Mouse (Mus musculus): ENCODE results near the gene Clasp1. TPM values are rescaled to one million over a fixed set of nuclear protein-coding genes. Genes with fewer than 3 reads are reported as not detected.

The Clasp1 gene
- polyA plus RNA-seq, 1 experiment from 2014 or later: 117 TPM

DNA sequence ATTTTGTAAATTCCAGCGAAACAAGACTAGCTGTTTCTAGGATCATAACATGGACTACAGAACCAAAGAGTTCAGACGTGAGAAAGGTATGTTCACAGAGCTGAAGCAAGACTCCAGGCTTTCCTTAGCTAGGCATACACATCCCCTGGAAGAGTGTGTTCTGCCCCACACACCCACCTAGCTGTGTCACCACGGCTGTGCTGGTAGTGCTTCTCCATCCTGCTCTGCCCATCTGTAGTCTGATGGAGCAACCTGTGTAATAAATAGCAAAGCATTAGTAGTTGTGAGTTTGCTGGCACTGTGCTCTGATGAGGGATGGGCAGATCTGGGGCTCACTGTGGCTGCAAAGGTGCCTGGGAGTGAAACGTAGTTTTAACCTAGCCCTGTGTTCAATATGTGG lies 163.2 kb downstream of the Clasp1 start:
- no peak for ATAC-seq (ENCODE audit: insufficient number of reproducible peaks, insufficient read depth, low FRiP score, low read depth)
- H3K4me1 ChIP-seq (ENCODE audit: control insufficient read depth in 2 of 2, insufficient read depth in 2 of 2, low read length in 2 of 2): no peaks in the 10 kb centered on the region
- 91% methylated on average over 4 of the region's 4 CpGs for WGBS

DNA sequence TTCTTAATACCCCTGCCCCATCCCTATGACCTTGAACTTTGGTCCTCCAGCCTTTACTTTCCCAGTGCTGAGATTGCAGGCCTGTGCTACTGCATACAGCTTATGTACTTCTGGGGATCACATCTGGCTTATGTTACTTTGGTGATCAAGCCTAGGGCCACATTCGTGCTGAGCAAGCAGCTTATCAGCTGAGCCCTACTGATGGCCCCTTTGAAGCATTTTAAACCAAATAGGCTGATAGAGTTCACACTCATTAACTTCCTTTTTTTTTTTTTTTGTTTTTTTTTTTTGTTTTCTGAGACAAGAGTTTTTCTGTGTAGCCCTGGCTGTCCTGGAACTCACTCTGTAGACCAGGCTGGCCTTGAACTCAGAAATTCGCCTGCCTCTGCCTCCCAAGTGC lies 164.2 kb downstream of the Clasp1 start:
- Histone ChIP-seq H3K36me3 (ENCODE audit: control insufficient read depth, insufficient read depth, low read length) (peaks cover 99% of the 10 kb centered on the region), H3K27me3 (ENCODE audit: control insufficient read depth, insufficient read depth, low read length) (no peaks in the 10 kb centered on the region), H3K9ac (ENCODE audit: low read length) (no peak overlapping the region), H3K4me1 (ENCODE audit: control insufficient read depth in 2 of 2, insufficient read depth in 2 of 2, low read length in 2 of 2) (no peaks in the 10 kb centered on the region), H3K27ac (replicated peaks in 1 of 2; ENCODE audit: control insufficient read depth in 1 of 2, insufficient read depth in 1 of 2, low read depth in 2 of 2, low read length in 2 of 2) (no peak overlapping the region), H3K9me3 (ENCODE audit: control insufficient read depth, low read length) (no peaks in the 10 kb centered on the region), H3K4me3 (ENCODE audit: control insufficient read depth in 1 of 2, insufficient read depth in 1 of 2, low read depth in 1 of 2, low read length in 2 of 2) (no peak overlapping the region), H3K4me2 (ENCODE audit: low read length) (no peak overlapping the region)
- 51% methylated on average over 2 of the region's 2 CpGs for WGBS
- ATAC-seq (ENCODE audit: insufficient number of reproducible peaks, insufficient read depth, low FRiP score, low read depth): no peak

More for the DNA sequence above, 163.2 kb downstream of the Clasp1 start:
- Histone ChIP-seq H3K9ac (ENCODE audit: low read length) (no peak overlapping the region), H3K36me3 (ENCODE audit: control insufficient read depth, insufficient read depth, low read length) (peaks cover 99% of the 10 kb centered on the region), H3K4me3 (ENCODE audit: control insufficient read depth in 1 of 2, insufficient read depth in 1 of 2, low read depth in 1 of 2, low read length in 2 of 2) (no peak overlapping the region), H3K4me2 (ENCODE audit: low read length) (no peak overlapping the region), H3K27me3 (ENCODE audit: control insufficient read depth, insufficient read depth, low read length) (no peaks in the 10 kb centered on the region), H3K27ac (replicated peaks in 1 of 2; ENCODE audit: control insufficient read depth in 1 of 2, insufficient read depth in 1 of 2, low read depth in 2 of 2, low read length in 2 of 2) (no peak overlapping the region), H3K9me3 (ENCODE audit: control insufficient read depth, low read length) (no peaks in the 10 kb centered on the region)

DNA sequence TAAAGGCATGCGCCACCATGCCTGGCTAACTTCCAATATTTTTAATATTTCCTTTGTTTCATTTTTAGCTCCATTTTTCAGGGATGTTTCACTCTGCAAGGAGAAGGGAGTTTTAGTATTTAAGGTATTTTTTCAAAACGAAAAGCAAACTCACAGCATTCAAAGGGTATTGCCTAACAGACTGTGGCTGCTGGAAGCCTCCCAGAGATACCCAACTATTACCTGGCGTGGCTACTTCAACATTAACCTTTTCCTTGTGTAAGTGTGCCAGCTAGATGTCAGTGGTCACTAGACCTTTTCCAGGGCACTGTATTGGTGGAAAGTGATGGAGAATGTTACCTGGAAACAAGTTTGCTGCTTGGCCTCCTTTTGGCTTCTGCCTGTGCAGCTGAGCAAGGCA lies 164.6 kb downstream of the Clasp1 start:
- ATAC-seq (ENCODE audit: insufficient number of reproducible peaks, insufficient read depth, low FRiP score, low read depth): no peak
- no peaks in the 10 kb centered on the region for H3K27me3 ChIP-seq (ENCODE audit: control insufficient read depth, insufficient read depth, low read length)
- no peak overlapping the region for H3K4me2 ChIP-seq (ENCODE audit: low read length)
- H3K9me3 ChIP-seq (ENCODE audit: control insufficient read depth, low read length): no peaks in the 10 kb centered on the region
- H3K4me1 ChIP-seq (ENCODE audit: control insufficient read depth in 2 of 2, insufficient read depth in 2 of 2, low read length in 2 of 2): no peaks in the 10 kb centered on the region
- no peak overlapping the region for H3K27ac ChIP-seq (replicated peaks in 1 of 2; ENCODE audit: control insufficient read depth in 1 of 2, insufficient read depth in 1 of 2, low read depth in 2 of 2, low read length in 2 of 2)
- WGBS: 88% methylated on average over 3 of the region's 3 CpGs
- no peak overlapping the region for H3K4me3 ChIP-seq (ENCODE audit: control insufficient read depth in 1 of 2, insufficient read depth in 1 of 2, low read depth in 1 of 2, low read length in 2 of 2)
- peaks cover 98% of the 10 kb centered on the region for H3K36me3 ChIP-seq (ENCODE audit: control insufficient read depth, insufficient read depth, low read length)
- no peak overlapping the region for H3K9ac ChIP-seq (ENCODE audit: low read length)

- no peak for ATAC-seq (ENCODE audit: insufficient number of reproducible peaks, insufficient read depth, low FRiP score, low read depth)
- no peak overlapping the region for H3K4me2 ChIP-seq (ENCODE audit: low read length)
- no peaks in the 10 kb centered on the region for H3K27me3 ChIP-seq (ENCODE audit: control insufficient read depth, insufficient read depth, low read length)
- no peak overlapping the region for H3K9ac ChIP-seq (ENCODE audit: low read length)
- H3K36me3 ChIP-seq (ENCODE audit: control insufficient read depth, insufficient read depth, low read length): peaks cover 92% of the 10 kb centered on the region
- WGBS: 69% methylated on average over 5 of the region's 5 CpGs
- H3K9me3 ChIP-seq (ENCODE audit: control insufficient read depth, low read length): no peaks in the 10 kb centered on the region
- no peak overlapping the region for H3K4me3 ChIP-seq (ENCODE audit: control insufficient read depth in 1 of 2, insufficient read depth in 1 of 2, low read depth in 1 of 2, low read length in 2 of 2)
- H3K4me1 ChIP-seq (ENCODE audit: control insufficient read depth in 2 of 2, insufficient read depth in 2 of 2, low read length in 2 of 2): no peaks in the 10 kb centered on the region
- H3K27ac ChIP-seq (replicated peaks in 1 of 2; ENCODE audit: control insufficient read depth in 1 of 2, insufficient read depth in 1 of 2, low read depth in 2 of 2, low read length in 2 of 2): no peak overlapping the region
Measured at GRCm38 (mm10) chr1:118554961-118555360, 166.1 kb downstream of the Clasp1 start.

- no peak overlapping the region for H3K9ac ChIP-seq (ENCODE audit: low read length)
- H3K27ac ChIP-seq (replicated peaks in 1 of 2; ENCODE audit: control insufficient read depth in 1 of 2, insufficient read depth in 1 of 2, low read depth in 2 of 2, low read length in 2 of 2): no peak overlapping the region
- H3K4me2 ChIP-seq (ENCODE audit: low read length): no peak overlapping the region
- no peaks in the 10 kb centered on the region for H3K27me3 ChIP-seq (ENCODE audit: control insufficient read depth, insufficient read depth, low read length)
- no peaks in the 10 kb centered on the region for H3K9me3 ChIP-seq (ENCODE audit: control insufficient read depth, low read length)
- H3K4me3 ChIP-seq (ENCODE audit: control insufficient read depth in 1 of 2, insufficient read depth in 1 of 2, low read depth in 1 of 2, low read length in 2 of 2): no peak overlapping the region
- WGBS: 82% methylated on average over 2 of the region's 2 CpGs
- ATAC-seq (ENCODE audit: insufficient number of reproducible peaks, insufficient read depth, low FRiP score, low read depth): no peak
- H3K4me1 ChIP-seq (ENCODE audit: control insufficient read depth in 2 of 2, insufficient read depth in 2 of 2, low read length in 2 of 2): no peaks in the 10 kb centered on the region
- H3K36me3 ChIP-seq (ENCODE audit: control insufficient read depth, insufficient read depth, low read length): peaks cover 91% of the 10 kb centered on the region
Measured at GRCm38 (mm10) chr1:118559716-118560115, 170.9 kb downstream of the Clasp1 start.

GRCm38 (mm10) chr1:118564561-118564960 lies 175.7 kb downstream of the Clasp1 start:
- Histone ChIP-seq H3K9me3 (ENCODE audit: control insufficient read depth, low read length) (no peaks in the 10 kb centered on the region), H3K4me3 (ENCODE audit: control insufficient read depth in 1 of 2, insufficient read depth in 1 of 2, low read depth in 1 of 2, low read length in 2 of 2) (no peak overlapping the region), H3K27me3 (ENCODE audit: control insufficient read depth, insufficient read depth, low read length) (no peaks in the 10 kb centered on the region), H3K9ac (ENCODE audit: low read length) (no peak overlapping the region), H3K27ac (replicated peaks in 1 of 2; ENCODE audit: control insufficient read depth in 1 of 2, insufficient read depth in 1 of 2, low read depth in 2 of 2, low read length in 2 of 2) (no peak overlapping the region), H3K4me1 (ENCODE audit: control insufficient read depth in 2 of 2, insufficient read depth in 2 of 2, low read length in 2 of 2) (no peaks in the 10 kb centered on the region), H3K36me3 (ENCODE audit: control insufficient read depth, insufficient read depth, low read length) (peaks cover 95% of the 10 kb centered on the region), H3K4me2 (ENCODE audit: low read length) (no peak overlapping the region)
- no peak for ATAC-seq (ENCODE audit: insufficient number of reproducible peaks, insufficient read depth, low FRiP score, low read depth)

- Histone ChIP-seq H3K4me2 (ENCODE audit: low read length) (no peak overlapping the region), H3K27me3 (ENCODE audit: control insufficient read depth, insufficient read depth, low read length) (no peaks in the 10 kb centered on the region), H3K4me1 (ENCODE audit: control insufficient read depth in 2 of 2, insufficient read depth in 2 of 2, low read length in 2 of 2) (no peaks in the 10 kb centered on the region), H3K4me3 (ENCODE audit: control insufficient read depth in 1 of 2, insufficient read depth in 1 of 2, low read depth in 1 of 2, low read length in 2 of 2) (no peak overlapping the region), H3K36me3 (ENCODE audit: control insufficient read depth, insufficient read depth, low read length) (peaks cover 95% of the 10 kb centered on the region), H3K9me3 (ENCODE audit: control insufficient read depth, low read length) (no peaks in the 10 kb centered on the region), H3K27ac (replicated peaks in 1 of 2; ENCODE audit: control insufficient read depth in 1 of 2, insufficient read depth in 1 of 2, low read depth in 2 of 2, low read length in 2 of 2) (no peak overlapping the region), H3K9ac (ENCODE audit: low read length) (no peak overlapping the region)
- no peak for ATAC-seq (ENCODE audit: insufficient number of reproducible peaks, insufficient read depth, low FRiP score, low read depth)
- 97% methylated on average over 3 of the region's 3 CpGs for WGBS
Measured at GRCm38 (mm10) chr1:118567659-118568058, 178.8 kb downstream of the Clasp1 start.

GRCm38 (mm10) chr1:118580174-118580702 lies 191.4 kb downstream of the Clasp1 start:
- H3K4me2 ChIP-seq (ENCODE audit: low read length): no peak overlapping the region
- peaks cover 64% of the 10 kb centered on the region for H3K36me3 ChIP-seq (ENCODE audit: control insufficient read depth, insufficient read depth, low read length)
- H3K9me3 ChIP-seq (ENCODE audit: control insufficient read depth, low read length): no peaks in the 10 kb centered on the region
- H3K4me3 ChIP-seq (ENCODE audit: control insufficient read depth in 1 of 2, insufficient read depth in 1 of 2, low read depth in 1 of 2, low read length in 2 of 2): no peak overlapping the region
- no peak for ATAC-seq (ENCODE audit: insufficient number of reproducible peaks, insufficient read depth, low FRiP score, low read depth)
- 84% methylated on average over 2 of the region's 2 CpGs for WGBS
- no peaks in the 10 kb centered on the region for H3K27me3 ChIP-seq (ENCODE audit: control insufficient read depth, insufficient read depth, low read length)
- no peak overlapping the region for H3K9ac ChIP-seq (ENCODE audit: low read length)
- no peaks in the 10 kb centered on the region for H3K4me1 ChIP-seq (ENCODE audit: control insufficient read depth in 2 of 2, insufficient read depth in 2 of 2, low read length in 2 of 2)
- H3K27ac ChIP-seq (replicated peaks in 1 of 2; ENCODE audit: control insufficient read depth in 1 of 2, insufficient read depth in 1 of 2, low read depth in 2 of 2, low read length in 2 of 2): no peak overlapping the region
